Mouse (Mus musculus): ENCODE results near the gene AK157302.

- TF ChIP-seq CTCF (IDR thresholded peaks at IDR 0.05; ENCODE audit: borderline replicate concordance, control insufficient read depth, extremely low read depth, insufficient read depth, low read length, poor library complexity) (no peak), POLR2A (IDR thresholded peaks at IDR 0.05; ENCODE audit: control insufficient read depth, extremely low read depth, insufficient read depth, low read length, poor library complexity) (no peak)
These were observed 27.7 kb upstream of the AK157302 start for GRCm38 (mm10) chr13:21467336-21467735.

Data from thymus, adult 2 months (tissue).